Mouse (Mus musculus) midbrain, embryonic 13.5 days (tissue): ENCODE measurements around the gene Arfip2. TPM values are rescaled to one million over a fixed set of nuclear protein-coding genes. Genes with fewer than 3 reads are reported as not detected.

Experiments used
- ATAC-seq: fragments of 200-750 bp; cut with Nextera tagmentation; 2 replicates; pipeline ENCODE4 v1.8.0; 2017; ENCODE audit warnings: mild to moderate bottlenecking, moderate TSS enrichment, moderate library complexity
- H3K27ac ChIP-seq: fragments of 300-500 bp; sonication (generic); 2 replicates; pipeline ENCODE4 v1.5.1; 2015; ENCODE audit warnings: inconsistent platforms, mild to moderate bottlenecking, moderate library complexity
- H3K27me3 ChIP-seq: fragments of 300-500 bp; sonication (generic); 2 replicates; pipeline ENCODE4 v1.6.1; 2015; ENCODE audit warnings: mild to moderate bottlenecking, inconsistent platforms
- H3K36me3 ChIP-seq: fragments of 300-500 bp; sonication (generic); 2 replicates; pipeline ENCODE4 v1.6.1; 2015; ENCODE audit warnings: mild to moderate bottlenecking, inconsistent platforms
- H3K4me1 ChIP-seq: fragments of 300-500 bp; sonication (generic); replicated peaks from 2 replicates; pipeline ENCODE4 v1.6.1; 2015; ENCODE audit warnings: inconsistent platforms
- H3K4me2 ChIP-seq: fragments of 300-500 bp; sonication (generic); replicated peaks from 2 replicates; pipeline ENCODE4 v1.6.1; 2015; ENCODE audit warnings: moderate library complexity, mild to moderate bottlenecking, inconsistent platforms
- H3K4me3 ChIP-seq: fragments of 300-500 bp; sonication (generic); replicated peaks from 2 replicates; pipeline ENCODE4 v1.5.1; 2015; ENCODE audit warnings: mild to moderate bottlenecking, inconsistent platforms
- H3K9ac ChIP-seq: fragments of 300-500 bp; sonication (generic); replicated peaks from 2 replicates; pipeline ENCODE4 v1.6.1; 2015; ENCODE audit warnings: mild to moderate bottlenecking, inconsistent platforms
- H3K9me3 ChIP-seq: fragments of 300-500 bp; sonication (generic); 2 replicates; pipeline ENCODE4 v1.6.1; 2016; ENCODE audit warnings: mild to moderate bottlenecking, inconsistent platforms
- WGBS: fragments of 180-500 bp; shearing (Covaris S2); methylation state at CpG from one replicate; pipeline ENCODE4 v1.1.7; 2015; 5-methylcytosine and 5-hydroxymethylcytosine counted together
- polyA plus RNA-seq: library from polyadenylated mRNA; unstranded; fragments of >200 nt; fragmentation: Nextera tagmentation; extraction: Ambion mirVana; gene quantifications from 2 replicates; pipeline ENCODE4 v1.2.1, GENCODE M21; 2015

The Arfip2 gene
- polyA plus RNA-seq, result 75.6 and 79.9 TPM in 2 replicates

- Histone ChIP-seq H3K4me3 (peak within 1 kb of the TSS; percentile 79), H3K9me3 (no peaks in the 10 kb centered on the region), H3K27ac (peak within 1 kb of the TSS; percentile 84), H3K36me3 (peaks cover 36% of the 10 kb centered on the region), H3K4me2 (peak within 1 kb of the TSS; percentile 98), H3K27me3 (no peaks in the 10 kb centered on the region), H3K9ac (peak within 1 kb of the TSS; percentile 94), H3K4me1 (peaks cover 29% of the 10 kb centered on the region)
- under 1% methylated on average over 45 of the region's 45 CpGs for WGBS
- peak; percentile 97 for ATAC-seq
Measured at GRCm38 (mm10) chr7:105640233-105640893, at the start of gene Arfip2, which contains the start of gene Gm45799. Arfip2 (minus strand) TSS chr7:105640416. Gm45799 (plus strand) TSS chr7:105640552.

GRCm38 (mm10) chr7:105685541-105686197, 45.5 kb upstream of the Arfip2 start:
- Histone ChIP-seq H3K27me3 (no peaks in the 10 kb centered on the region), H3K4me3 (0 out of 2 replicates have a peak overlapping the region, but pooled peaks have one; percentile 7), H3K36me3 (no peaks in the 10 kb centered on the region), H3K9me3 (no peaks in the 10 kb centered on the region), H3K9ac (0 out of 2 replicates have a peak overlapping the region, but pooled peaks have one; percentile 16), H3K4me2 (peak overlapping the region; percentile 33), H3K4me1 (0 out of 2 replicates have a peak, but pooled peaks cover 4% of the 10 kb centered on the region), H3K27ac (no peak overlapping the region)
- ATAC-seq, result peak; percentile 79
- WGBS, result 13% methylated on average over 13 of the region's 13 CpGs

GRCm38 (mm10) chr7:105650639-105651435, 10.6 kb upstream of the Arfip2 start, which contains the start of gene Dnhd1:
Dnhd1 (plus strand) TSS chr7:105650827.
- Histone ChIP-seq H3K4me3 (peak within 1 kb of the TSS; percentile 32), H3K27me3 (no peaks in the 10 kb centered on the region), H3K4me2 (peak within 1 kb of the TSS; percentile 60), H3K4me1 (peaks cover 11% of the 10 kb centered on the region), H3K9ac (peak within 1 kb of the TSS; percentile 59), H3K36me3 (peaks cover 3% of the 10 kb centered on the region; the same call in 1 of the 2 replicates), H3K27ac (no peak within 1 kb of the TSS), H3K9me3 (no peaks in the 10 kb centered on the region)
- peak; percentile 94 for ATAC-seq
- 3% methylated on average over 17 of the region's 17 CpGs for WGBS

GRCm38 (mm10) chr7:105641936-105642335, 1.7 kb upstream of the Arfip2 start:
- H3K4me2 ChIP-seq, result peak overlapping the region; percentile 98; the same call in 1 of the 2 replicates
- H3K4me3 ChIP-seq, result no peak overlapping the region
- H3K36me3 ChIP-seq, result peaks cover 21% of the 10 kb centered on the region
- 0 out of 2 replicates have a peak overlapping the region, but pooled peaks have one; percentile 87 for H3K9ac ChIP-seq
- H3K27ac ChIP-seq, result no peak overlapping the region
- ATAC-seq, result no peak
- H3K9me3 ChIP-seq, result no peaks in the 10 kb centered on the region
- WGBS, result 91% methylated on average over 3 of the region's 3 CpGs
- H3K27me3 ChIP-seq, result no peaks in the 10 kb centered on the region
- H3K4me1 ChIP-seq, result peaks cover 29% of the 10 kb centered on the region

GRCm38 (mm10) chr7:105640894-105641255, 659 bp upstream of the Arfip2 start:
- H3K4me1 ChIP-seq, result peaks cover 29% of the 10 kb centered on the region
- H3K9ac ChIP-seq, result peak overlapping the region; percentile 87
- H3K27me3 ChIP-seq, result no peaks in the 10 kb centered on the region
- peak overlapping the region; percentile 98 for H3K4me2 ChIP-seq
- H3K9me3 ChIP-seq, result no peaks in the 10 kb centered on the region
- peaks cover 32% of the 10 kb centered on the region for H3K36me3 ChIP-seq
- peak overlapping the region; percentile 79 for H3K4me3 ChIP-seq
- ATAC-seq, result no peak
- under 1% methylated on average over 15 of the region's 18 CpGs for WGBS
- H3K27ac ChIP-seq, result peak overlapping the region; percentile 84

GRCm38 (mm10) chr7:105639756-105640155, 460 bp downstream of the Arfip2 start, which contains the start of gene Timm10b:
Timm10b (plus strand) TSS chr7:105640056.
- H3K27me3 ChIP-seq, result no peaks in the 10 kb centered on the region
- peaks cover 36% of the 10 kb centered on the region for H3K36me3 ChIP-seq
- 0% methylated on average over 2 of the region's 2 CpGs for WGBS
- H3K9ac ChIP-seq, result peak within 1 kb of the TSS; percentile 94
- peak; percentile 2; the same call in 1 of the 2 replicates for ATAC-seq
- H3K9me3 ChIP-seq, result no peaks in the 10 kb centered on the region
- H3K4me3 ChIP-seq, result peak within 1 kb of the TSS; percentile 79
- peak within 1 kb of the TSS; percentile 98 for H3K4me2 ChIP-seq
- peaks cover 30% of the 10 kb centered on the region for H3K4me1 ChIP-seq
- H3K27ac ChIP-seq, result peak within 1 kb of the TSS; percentile 84

- Histone ChIP-seq H3K4me3 (peak overlapping the region; percentile 79), H3K36me3 (peaks cover 36% of the 10 kb centered on the region), H3K9ac (peak overlapping the region; percentile 94), H3K4me2 (peak overlapping the region; percentile 98), H3K27ac (no peak overlapping the region), H3K9me3 (no peaks in the 10 kb centered on the region), H3K4me1 (peaks cover 34% of the 10 kb centered on the region), H3K27me3 (no peaks in the 10 kb centered on the region)
- ATAC-seq, result no peak
- WGBS, result 78% methylated on average over 9 of the region's 9 CpGs
Measured at GRCm38 (mm10) chr7:105639304-105639703, 912 bp downstream of the Arfip2 start.

GRCm38 (mm10) chr7:105638776-105639175, 1.4 kb downstream of the Arfip2 start:
- Histone ChIP-seq H3K4me1 (peaks cover 40% of the 10 kb centered on the region), H3K36me3 (peaks cover 34% of the 10 kb centered on the region), H3K27ac (no peak overlapping the region), H3K9me3 (no peaks in the 10 kb centered on the region), H3K4me3 (no peak overlapping the region), H3K9ac (no peak overlapping the region), H3K27me3 (no peaks in the 10 kb centered on the region), H3K4me2 (no peak overlapping the region)
- 94% methylated on average over 6 of the region's 6 CpGs for WGBS
- ATAC-seq, result no peak

- no peak overlapping the region for H3K9ac ChIP-seq
- peaks cover 51% of the 10 kb centered on the region for H3K4me1 ChIP-seq
- WGBS, result 97% methylated on average over 2 of the region's 2 CpGs
Measured at GRCm38 (mm10) chr7:105635726-105636125, 4.5 kb downstream of the Arfip2 start.

GRCm38 (mm10) chr7:105634272-105634920, 5.8 kb downstream of the Arfip2 start:
- WGBS, result 43% methylated on average over 9 of the region's 9 CpGs

More at GRCm38 (mm10) chr7:105635726-105636125, 4.5 kb downstream of the Arfip2 start:
- Histone ChIP-seq H3K4me2 (no peak overlapping the region), H3K9me3 (no peaks in the 10 kb centered on the region), H3K27me3 (no peaks in the 10 kb centered on the region), H3K36me3 (peaks cover 27% of the 10 kb centered on the region), H3K27ac (0 out of 2 replicates have a peak overlapping the region, but pooled peaks have one; percentile 3), H3K4me3 (no peak overlapping the region)
- no peak for ATAC-seq

GRCm38 (mm10) chr7:105633801-105634135, 6.4 kb downstream of the Arfip2 start:
- peak overlapping the region; percentile 80 for H3K4me2 ChIP-seq
- peaks cover 56% of the 10 kb centered on the region for H3K4me1 ChIP-seq
- H3K27me3 ChIP-seq, result no peaks in the 10 kb centered on the region
- 4% methylated on average over 10 of the region's 10 CpGs for WGBS
- H3K36me3 ChIP-seq, result peaks cover 27% of the 10 kb centered on the region
- peak overlapping the region; percentile 83 for H3K4me3 ChIP-seq
- H3K27ac ChIP-seq, result peak overlapping the region; percentile 89
- no peak for ATAC-seq
- H3K9me3 ChIP-seq, result no peaks in the 10 kb centered on the region
- H3K9ac ChIP-seq, result peak overlapping the region; percentile 90

More at GRCm38 (mm10) chr7:105634272-105634920, 5.8 kb downstream of the Arfip2 start:
- H3K4me2 ChIP-seq, result peak overlapping the region; percentile 80
- H3K9ac ChIP-seq, result no peak overlapping the region; the same call in 1 of the 2 replicates
- H3K4me3 ChIP-seq, result peak overlapping the region; percentile 83
- H3K36me3 ChIP-seq, result peaks cover 27% of the 10 kb centered on the region
- no peaks in the 10 kb centered on the region for H3K27me3 ChIP-seq
- no peak for ATAC-seq
- no peaks in the 10 kb centered on the region for H3K9me3 ChIP-seq
- H3K27ac ChIP-seq, result 0 out of 2 replicates have a peak overlapping the region, but pooled peaks have one; percentile 89
- peaks cover 56% of the 10 kb centered on the region for H3K4me1 ChIP-seq
